Mouse (Mus musculus) neural tube, embryonic 13.5 days (tissue): Measurements from ENCODE around the gene Vmn1r18. TPM values are rescaled to one million over a fixed set of nuclear protein-coding genes. Genes with fewer than 3 reads are reported as not detected.
"Not testable (repeated sequence)": the region's sequence is repeated elsewhere in the genome, so short reads cannot be mapped to it uniquely, and the experiment has no call there.

Experiments
- ATAC-seq: fragments of 200-750 bp; cut with Nextera tagmentation; 2 replicates; pipeline ENCODE4 v1.8.0; 2017; ENCODE audit warnings: low read depth, mild to moderate bottlenecking, moderate TSS enrichment, moderate library complexity
- H3K27ac ChIP-seq: fragments of 300-500 bp; sonication (generic); replicated peaks from 2 replicates; pipeline ENCODE4 v1.5.1; 2015; ENCODE audit warnings: moderate library complexity, mild to moderate bottlenecking, inconsistent platforms
- H3K27me3 ChIP-seq: fragments of 300-500 bp; sonication (generic); 2 replicates; pipeline ENCODE4 v1.6.1; 2015; ENCODE audit warnings: mild to moderate bottlenecking, inconsistent platforms
- H3K36me3 ChIP-seq: fragments of 300-500 bp; sonication (generic); 2 replicates; pipeline ENCODE4 v1.6.1; 2015; ENCODE audit warnings: mild to moderate bottlenecking, inconsistent platforms
- H3K4me1 ChIP-seq: fragments of 300-500 bp; sonication (generic); replicated peaks from 2 replicates; pipeline ENCODE4 v1.6.1; 2015; ENCODE audit warnings: inconsistent platforms
- H3K4me2 ChIP-seq: fragments of 300-500 bp; sonication (generic); 2 replicates; pipeline ENCODE4 v1.6.1; 2015; ENCODE audit warnings: inconsistent platforms, mild to moderate bottlenecking, moderate library complexity
- H3K4me3 ChIP-seq: fragments of 300-500 bp; sonication (generic); 2 replicates; pipeline ENCODE4 v1.5.1; 2015; ENCODE audit warnings: mild to moderate bottlenecking, inconsistent platforms
- H3K9ac ChIP-seq: fragments of 300-500 bp; sonication (generic); 2 replicates; pipeline ENCODE4 v1.6.1; 2015; ENCODE audit warnings: moderate library complexity, mild to moderate bottlenecking, inconsistent platforms
- H3K9me3 ChIP-seq: fragments of 300-500 bp; sonication (generic); 2 replicates; pipeline ENCODE4 v1.6.1; 2016; ENCODE audit warnings: inconsistent platforms
- WGBS: fragments of 180-500 bp; shearing (Covaris S2); methylation state at CpG from one replicate; pipeline ENCODE4 v1.1.7; 2015; 5-methylcytosine and 5-hydroxymethylcytosine counted together
- polyA plus RNA-seq: library from polyadenylated mRNA; unstranded; fragments of >200 nt; fragmentation: Nextera tagmentation; extraction: Ambion mirVana; gene quantifications from 2 replicates; pipeline ENCODE4 v1.2.1, GENCODE M21; 2015

Vmn1r18 gene
- polyA plus RNA-seq = not detected in 2 replicates

DNA sequence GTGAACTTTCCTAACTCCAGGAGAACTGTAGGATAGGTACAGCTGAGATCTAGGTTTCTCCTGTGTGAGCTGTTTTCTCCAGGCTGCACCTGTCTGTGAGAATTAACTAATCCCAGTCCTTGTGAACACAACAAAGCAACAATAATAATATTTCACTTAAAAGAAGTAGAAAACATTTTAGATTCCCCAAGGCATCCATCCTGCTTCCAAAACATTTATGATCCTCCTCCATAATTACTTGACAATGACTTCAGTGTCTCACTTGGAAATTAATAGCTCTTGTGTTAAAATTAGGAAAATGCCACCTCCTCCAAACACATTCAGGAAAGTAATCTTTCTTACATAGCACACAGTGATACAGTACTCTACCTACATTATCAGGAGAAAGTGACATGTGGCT lies at the start of gene Vmn1r18:
TSS of gene Vmn1r18 (minus strand) at position 101 of the 400 bp plus-strand sequence.
- Histone ChIP-seq H3K9me3 (no peaks in the 10 kb centered on the region), H3K9ac (no peak within 1 kb of the TSS), H3K36me3 (no peaks in the 10 kb centered on the region), H3K4me2 (no peak within 1 kb of the TSS), H3K4me1 (no peaks in the 10 kb centered on the region), H3K27ac (no peak within 1 kb of the TSS), H3K4me3 (no peak within 1 kb of the TSS), H3K27me3 (no peaks in the 10 kb centered on the region)
- ATAC-seq = no peak

DNA sequence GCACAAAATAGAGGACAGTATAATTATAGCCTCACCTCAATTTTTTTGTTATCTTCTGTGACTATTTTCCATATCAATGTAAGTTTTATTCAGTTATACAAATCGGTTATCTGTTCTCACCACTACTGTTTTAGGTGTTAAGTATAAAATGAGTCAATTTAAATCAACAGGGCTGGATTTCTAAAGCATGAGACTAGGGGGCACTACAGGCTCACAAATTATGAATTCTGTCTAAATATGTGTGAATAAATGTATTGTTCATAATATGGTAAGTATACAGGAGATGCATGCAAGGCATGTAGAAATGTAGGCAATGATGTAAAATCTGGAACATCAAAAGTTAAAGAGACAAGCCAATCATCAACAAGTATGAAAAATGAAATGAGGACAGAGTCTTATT lies 35.6 kb upstream of the Vmn1r18 start:
- Histone ChIP-seq H3K9ac (no peak overlapping the region), H3K27me3 (no peaks in the 10 kb centered on the region), H3K4me2 (no peak overlapping the region), H3K36me3 (no peaks in the 10 kb centered on the region), H3K4me3 (no peak overlapping the region), H3K4me1 (no peaks in the 10 kb centered on the region), H3K9me3 (no peaks in the 10 kb centered on the region), H3K27ac (no peak overlapping the region)
- ATAC-seq = no peak
- WGBS = 86% methylated on average over 1 of the region's 1 CpGs

DNA sequence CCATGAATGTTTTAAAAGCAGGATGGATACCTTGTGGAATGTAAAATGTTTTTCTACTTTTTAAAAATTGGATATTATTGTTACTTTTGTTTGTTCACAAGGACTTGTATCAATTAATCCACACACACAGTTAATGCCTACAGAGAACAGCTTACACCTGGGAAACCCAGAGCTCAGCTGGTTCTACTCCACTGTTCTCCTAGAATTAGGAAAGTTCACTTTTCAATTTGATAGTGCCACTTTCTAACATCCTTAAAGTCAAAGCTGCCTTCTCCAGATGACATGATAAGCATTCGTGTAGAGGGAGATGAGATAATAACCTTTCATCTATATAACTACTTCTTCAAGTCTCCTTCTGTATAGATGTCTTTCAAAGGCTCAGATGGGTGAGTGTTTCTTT lies 33.0 kb upstream of the Vmn1r18 start, which contains the start of gene Vmn1r20:
TSS of gene Vmn1r20 (plus strand) at position 301 of the 400 bp plus-strand sequence.
- no peaks in the 10 kb centered on the region for H3K27me3 ChIP-seq
- H3K9me3 ChIP-seq = no peaks in the 10 kb centered on the region
- no peaks in the 10 kb centered on the region for H3K36me3 ChIP-seq
- H3K9ac ChIP-seq = no peak within 1 kb of the TSS
- 75% methylated on average over 1 of the region's 1 CpGs for WGBS
- H3K4me2 ChIP-seq = no peak within 1 kb of the TSS
- H3K27ac ChIP-seq = no peak within 1 kb of the TSS
- no peak within 1 kb of the TSS for H3K4me3 ChIP-seq
- ATAC-seq = no peak
- no peaks in the 10 kb centered on the region for H3K4me1 ChIP-seq

DNA sequence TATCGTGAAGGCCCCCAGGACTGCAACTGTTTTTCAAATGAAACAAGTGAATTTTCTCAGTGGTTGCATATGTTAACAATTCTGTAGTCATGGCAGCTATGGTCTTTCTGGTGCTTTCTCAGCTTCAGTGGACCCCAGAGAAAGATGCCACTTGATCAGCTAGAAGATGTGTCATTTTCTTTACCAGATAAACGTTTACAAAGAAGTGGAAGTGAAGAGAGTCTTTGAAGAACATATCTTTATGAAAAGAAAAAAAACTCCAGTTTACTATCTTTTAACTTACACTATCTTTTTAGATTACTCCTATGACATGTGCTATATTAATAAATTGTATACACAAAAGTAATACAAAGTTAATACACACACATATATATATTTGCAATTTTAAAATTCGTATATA lies 7.9 kb upstream of the Vmn1r18 start, which contains the start of gene Vmn1r19:
TSS of gene Vmn1r19 (plus strand) at position 301 of the 400 bp plus-strand sequence.
- H3K9me3 ChIP-seq, H3K36me3 ChIP-seq, H3K4me1 ChIP-seq, H3K27ac ChIP-seq, H3K9ac ChIP-seq, H3K4me3 ChIP-seq, ATAC-seq, H3K4me2 ChIP-seq, H3K27me3 ChIP-seq: not testable (repeated sequence)
- WGBS = 73% methylated on average over 3 of the region's 3 CpGs

DNA sequence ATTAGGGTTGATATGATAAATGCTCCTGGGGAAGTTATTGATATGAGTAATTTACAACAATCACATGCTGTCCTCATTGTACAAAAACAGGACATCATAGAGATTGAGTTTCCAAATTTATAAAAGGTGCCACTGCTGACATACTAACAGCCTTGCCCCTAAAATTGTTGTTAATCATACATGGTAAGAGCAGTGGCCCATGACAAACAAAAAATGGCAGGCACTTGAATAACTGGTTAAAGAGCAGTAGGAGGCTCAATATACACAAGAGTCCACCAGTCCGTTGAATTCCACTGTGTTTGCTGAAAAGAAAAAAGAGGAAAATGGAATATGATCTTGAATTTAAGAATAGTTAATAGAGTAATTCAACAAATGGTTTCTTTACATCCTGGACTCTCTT lies 28.1 kb downstream of the Vmn1r18 start:
- Histone ChIP-seq H3K9ac (no peak overlapping the region), H3K4me2 (no peak overlapping the region), H3K27ac (no peak overlapping the region), H3K9me3 (no peaks in the 10 kb centered on the region), H3K27me3 (no peaks in the 10 kb centered on the region), H3K4me3 (no peak overlapping the region), H3K36me3 (no peaks in the 10 kb centered on the region), H3K4me1 (no peaks in the 10 kb centered on the region)
- WGBS = 92% methylated on average over 1 of the region's 1 CpGs
- no peak for ATAC-seq

- H3K4me1 ChIP-seq, H3K4me3 ChIP-seq, ATAC-seq, H3K9ac ChIP-seq, H3K9me3 ChIP-seq, H3K36me3 ChIP-seq, H3K27ac ChIP-seq, H3K27me3 ChIP-seq, H3K4me2 ChIP-seq: not testable (repeated sequence)
- 90% methylated on average over 1 of the region's 1 CpGs for WGBS
Measured at GRCm38 (mm10) chr6:57365866-57366265, 29.7 kb downstream of the Vmn1r18 start.

GRCm38 (mm10) chr6:57363627-57364026 lies 32.0 kb downstream of the Vmn1r18 start, which contains the start of gene Vmn1r17:
Gene Vmn1r17 (minus strand): TSS chr6:57363727.
- WGBS = 91% methylated on average over 1 of the region's 1 CpGs
- Histone ChIP-seq H3K36me3 (no peaks in the 10 kb centered on the region), H3K4me3 (no peak within 1 kb of the TSS), H3K9ac (no peak within 1 kb of the TSS), H3K27ac (no peak within 1 kb of the TSS), H3K9me3 (no peaks in the 10 kb centered on the region), H3K27me3 (no peaks in the 10 kb centered on the region), H3K4me1 (no peaks in the 10 kb centered on the region), H3K4me2 (no peak within 1 kb of the TSS)
- ATAC-seq = no peak

DNA sequence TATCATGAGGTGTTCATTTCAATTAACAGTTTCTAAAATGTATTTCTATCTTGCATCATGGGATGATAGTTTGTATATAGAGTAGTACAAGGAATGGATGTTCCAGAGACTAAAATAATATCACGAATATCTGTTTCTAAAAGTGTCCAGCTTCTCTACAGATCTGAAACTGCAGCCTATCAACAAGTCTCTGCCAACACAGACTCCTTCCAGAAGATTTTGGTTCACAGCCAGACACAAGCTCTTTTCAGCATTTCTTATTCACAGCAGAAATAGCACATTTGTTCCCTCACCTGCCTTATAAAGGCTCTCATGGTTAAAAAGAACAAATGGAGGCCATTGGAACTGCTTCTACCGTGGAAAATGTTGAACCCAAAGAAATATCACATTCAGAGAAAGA lies 38.7 kb downstream of the Vmn1r18 start:
- no peak overlapping the region for H3K9ac ChIP-seq
- no peaks in the 10 kb centered on the region for H3K36me3 ChIP-seq
- 79% methylated on average over 2 of the region's 2 CpGs for WGBS
- no peak for ATAC-seq
- no peak overlapping the region for H3K4me2 ChIP-seq
- H3K4me1 ChIP-seq = no peaks in the 10 kb centered on the region
- no peak overlapping the region for H3K27ac ChIP-seq
- H3K27me3 ChIP-seq = no peaks in the 10 kb centered on the region
- no peak overlapping the region for H3K4me3 ChIP-seq
- no peaks in the 10 kb centered on the region for H3K9me3 ChIP-seq

GRCm38 (mm10) chr6:57329394-57329793 lies 66.2 kb downstream of the Vmn1r18 start, which contains the start of gene Vmn1r16:
Gene Vmn1r16 (minus strand): TSS chr6:57329494.
- Histone ChIP-seq H3K36me3 (no peaks in the 10 kb centered on the region), H3K4me3 (no peak within 1 kb of the TSS), H3K9me3 (no peaks in the 10 kb centered on the region), H3K9ac (no peak within 1 kb of the TSS), H3K4me2 (no peak within 1 kb of the TSS), H3K27ac (no peak within 1 kb of the TSS), H3K27me3 (no peaks in the 10 kb centered on the region), H3K4me1 (no peaks in the 10 kb centered on the region)
- no peak for ATAC-seq
- 80% methylated on average over 3 of the region's 3 CpGs for WGBS

Other genes with a start within 250 kb of the Vmn1r18 start
- gene Vmn1r12, start 238.9 kb downstream of the Vmn1r18 start, polyA plus RNA-seq = not detected in 2 replicates
- not detected in 2 replicates for gene Vmn1r13, start 192.5 kb downstream of the Vmn1r18 start, polyA plus RNA-seq
- not detected in 2 replicates for gene Vmn1r14, start 164.1 kb downstream of the Vmn1r18 start, polyA plus RNA-seq
- gene Vmn1r15, start 137.8 kb downstream of the Vmn1r18 start, polyA plus RNA-seq = not detected in 2 replicates
- gene Vmn1r16, start 66.3 kb downstream of the Vmn1r18 start, polyA plus RNA-seq = not detected in 2 replicates
- not detected in 2 replicates for gene Vmn1r17, start 32.1 kb downstream of the Vmn1r18 start, polyA plus RNA-seq
- not detected in 2 replicates for gene Vmn1r19, start 8.0 kb upstream of the Vmn1r18 start, polyA plus RNA-seq
- not detected in 2 replicates for gene Vmn1r20, start 33.1 kb upstream of the Vmn1r18 start, polyA plus RNA-seq
- 6.6 and 7.2 TPM in 2 replicates for gene Ppm1k, start 139.7 kb upstream of the Vmn1r18 start, polyA plus RNA-seq
- gene Herc6, start 185.2 kb upstream of the Vmn1r18 start, polyA plus RNA-seq = 0.96 and 1.4 TPM in 2 replicates